Mouse (Mus musculus): ENCODE measurements around the gene 3110040M04Rik.
"Not testable (repeated sequence)": the region's sequence is repeated elsewhere in the genome, so short reads cannot be mapped to it uniquely, and the experiment has no call there.

3110040M04Rik gene

DNA sequence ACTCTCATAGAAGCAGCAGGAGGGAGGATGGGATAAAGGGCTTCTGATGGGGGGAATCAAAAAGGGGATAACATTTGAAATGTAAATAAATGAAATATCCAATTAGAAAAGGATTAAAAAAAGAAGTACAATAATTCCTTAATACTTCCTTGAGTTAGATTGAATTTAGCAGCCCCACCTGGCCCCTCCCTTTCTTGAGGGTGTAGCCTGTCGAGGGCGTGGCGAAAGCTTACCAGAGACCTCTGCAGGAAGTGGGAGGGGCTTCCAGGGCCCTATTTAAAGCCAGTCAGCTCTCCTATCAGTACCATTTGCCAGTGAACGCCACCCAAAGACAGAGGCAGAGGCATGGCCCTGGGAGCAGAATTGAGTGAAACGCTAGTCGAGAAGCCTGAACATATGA is at the start of gene 3110040M04Rik:
TSS of gene 3110040M04Rik (plus strand) at position 304 of the 400 bp plus-strand sequence.
- in situ Hi-C loops (cut with MboI), result not testable (repeated sequence)

- in situ Hi-C loops (cut with MboI), result not testable (repeated sequence)
Measured at GRCm38 (mm10) chr1:151154131-151154530, 49.8 kb upstream of the 3110040M04Rik start.

DNA sequence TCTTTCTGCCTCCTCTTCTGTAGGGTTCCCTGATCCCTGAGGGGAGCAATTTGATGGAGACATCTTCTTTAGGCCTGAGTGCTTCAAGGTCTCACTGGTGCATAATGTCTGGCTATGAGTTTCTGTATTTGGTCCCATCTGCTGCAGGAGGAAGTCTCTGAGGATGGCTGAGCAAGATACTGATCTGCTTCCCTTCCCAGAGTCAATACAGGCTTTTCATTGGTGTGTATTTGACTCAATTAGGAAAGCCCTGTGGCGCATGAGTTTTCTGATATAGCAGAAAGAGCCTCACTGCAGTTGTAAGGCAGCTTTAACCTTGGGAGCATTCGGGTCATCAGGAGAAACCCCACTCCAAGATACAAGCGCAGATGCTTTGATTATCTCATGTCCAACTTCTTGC is 47.8 kb upstream of the 3110040M04Rik start:
- in situ Hi-C loops (cut with MboI), result no loop called here

DNA sequence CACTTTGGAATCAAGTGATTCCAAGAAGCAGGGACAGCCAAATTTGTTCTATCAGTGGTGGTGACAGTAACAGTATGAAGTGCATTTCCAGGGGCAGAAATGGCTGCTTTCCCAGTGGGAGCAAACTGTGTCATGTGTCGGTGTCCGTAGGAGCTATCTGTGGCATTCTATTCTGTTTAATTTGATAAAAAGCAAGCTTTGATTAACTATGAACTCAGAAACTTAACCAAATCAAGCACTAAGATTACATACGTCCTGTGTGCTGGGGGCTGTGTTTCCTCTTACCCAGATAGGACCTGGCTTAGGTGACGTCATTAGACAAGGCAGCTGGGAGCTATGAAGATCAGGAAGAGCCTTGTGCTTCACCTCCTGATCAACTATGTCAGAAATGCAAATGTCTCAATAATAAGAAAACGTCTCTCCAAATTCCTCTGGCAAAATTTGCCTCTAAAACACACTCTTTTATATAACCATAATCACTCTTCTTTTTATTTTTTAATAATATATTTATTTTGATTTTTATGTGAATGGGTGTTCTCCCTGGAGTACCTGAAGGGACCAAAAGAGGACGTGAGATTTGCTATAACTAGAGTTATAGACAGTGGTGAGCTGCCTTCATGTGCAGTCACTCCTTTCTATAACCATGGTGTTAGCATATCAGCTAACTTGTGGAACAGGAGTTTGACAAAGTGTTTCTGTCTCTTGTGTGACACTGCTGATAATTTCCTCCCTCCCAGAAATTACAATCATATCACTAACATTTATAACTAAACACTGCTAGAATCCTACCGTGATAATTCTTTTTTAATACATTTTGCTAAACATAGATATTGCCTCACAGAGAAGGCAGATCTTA is 46.9 kb upstream of the 3110040M04Rik start:
- in situ Hi-C loops (cut with MboI), result no loop called here

GRCm38 (mm10) chr1:151157963-151158856 is 45.7 kb upstream of the 3110040M04Rik start:
- in situ Hi-C loops (cut with MboI), result no loop called here

- in situ Hi-C loops (cut with MboI), result no loop called here
Measured at GRCm38 (mm10) chr1:151158857-151159510, 44.9 kb upstream of the 3110040M04Rik start.

DNA sequence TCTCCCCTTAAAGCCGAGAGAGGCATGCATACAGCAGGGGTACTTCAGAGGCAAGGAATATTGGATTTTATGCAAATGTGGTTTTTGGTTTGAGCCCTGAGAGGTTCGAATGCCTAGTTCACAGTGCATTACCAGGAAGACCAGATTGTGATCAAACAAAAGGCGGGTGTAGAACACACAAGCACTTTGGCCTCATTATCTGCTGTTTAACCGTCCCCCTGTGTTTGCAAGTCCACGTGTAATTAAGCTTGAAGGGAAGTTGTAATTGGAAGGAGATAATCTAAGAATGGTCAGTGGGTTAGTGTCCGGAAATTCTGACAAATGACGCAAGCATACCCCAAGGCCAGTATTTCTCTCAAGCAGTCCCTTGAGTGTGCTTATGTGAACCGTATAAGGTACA is 37.9 kb upstream of the 3110040M04Rik start:
- in situ Hi-C loops (cut with MboI), result no loop called here

DNA sequence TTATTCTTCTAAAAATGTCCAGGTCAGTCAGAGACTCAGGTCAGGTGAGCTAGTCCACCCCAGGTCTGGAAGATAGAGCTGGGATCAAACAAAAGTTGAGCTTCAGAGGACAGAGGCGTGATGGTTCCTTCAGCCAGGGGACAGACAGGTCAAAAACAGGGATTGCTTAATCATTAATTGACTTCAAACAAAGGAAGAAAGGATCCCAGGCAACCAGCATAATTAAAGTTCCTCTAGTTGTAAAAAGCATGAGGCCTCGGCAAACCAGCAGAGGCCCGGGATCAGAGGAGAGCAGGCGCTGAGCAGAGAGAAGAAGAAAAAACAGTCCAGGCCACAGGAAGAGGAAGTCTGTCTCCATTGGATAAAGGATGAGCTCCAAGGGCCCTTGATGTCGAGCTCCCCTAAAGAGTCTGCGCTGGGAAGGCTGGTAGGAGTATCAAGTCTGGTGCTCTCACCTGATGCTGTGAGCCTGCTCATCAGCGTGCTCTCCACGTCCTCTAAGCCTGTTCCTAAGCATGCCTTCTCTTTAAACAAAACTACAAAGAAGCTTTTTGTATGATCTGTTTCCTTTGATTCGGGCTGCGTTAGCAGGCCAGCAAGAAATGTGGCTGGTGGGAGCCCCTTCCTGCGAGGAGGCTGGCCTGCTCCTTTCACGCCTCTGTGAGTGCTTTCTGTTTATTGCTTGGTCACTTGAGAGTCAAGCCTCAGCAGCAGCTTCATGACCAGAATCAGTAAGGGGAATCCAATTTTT is 36.4 kb upstream of the 3110040M04Rik start:
- in situ Hi-C loops (cut with MboI), result no loop called here

DNA sequence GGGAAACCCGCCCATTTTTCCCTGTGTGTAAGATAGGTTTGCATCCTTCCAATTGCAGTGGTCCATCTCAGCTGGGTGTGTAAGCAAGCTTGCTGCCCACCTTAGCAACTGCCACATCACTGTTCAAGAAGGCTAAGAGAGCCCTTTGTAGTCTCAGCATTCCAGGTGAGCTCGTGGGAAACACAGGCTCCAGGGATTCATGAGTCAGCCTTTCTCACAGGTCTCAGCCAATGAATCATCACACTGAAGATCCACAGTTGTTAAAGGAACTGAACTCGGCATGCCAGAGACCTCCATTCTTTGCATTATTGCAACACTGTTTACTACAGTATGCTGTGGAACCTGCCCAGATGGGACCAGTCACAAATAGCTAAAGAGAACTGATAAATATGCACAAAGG is 35.3 kb upstream of the 3110040M04Rik start:
- in situ Hi-C loops (cut with MboI), result no loop called here

DNA sequence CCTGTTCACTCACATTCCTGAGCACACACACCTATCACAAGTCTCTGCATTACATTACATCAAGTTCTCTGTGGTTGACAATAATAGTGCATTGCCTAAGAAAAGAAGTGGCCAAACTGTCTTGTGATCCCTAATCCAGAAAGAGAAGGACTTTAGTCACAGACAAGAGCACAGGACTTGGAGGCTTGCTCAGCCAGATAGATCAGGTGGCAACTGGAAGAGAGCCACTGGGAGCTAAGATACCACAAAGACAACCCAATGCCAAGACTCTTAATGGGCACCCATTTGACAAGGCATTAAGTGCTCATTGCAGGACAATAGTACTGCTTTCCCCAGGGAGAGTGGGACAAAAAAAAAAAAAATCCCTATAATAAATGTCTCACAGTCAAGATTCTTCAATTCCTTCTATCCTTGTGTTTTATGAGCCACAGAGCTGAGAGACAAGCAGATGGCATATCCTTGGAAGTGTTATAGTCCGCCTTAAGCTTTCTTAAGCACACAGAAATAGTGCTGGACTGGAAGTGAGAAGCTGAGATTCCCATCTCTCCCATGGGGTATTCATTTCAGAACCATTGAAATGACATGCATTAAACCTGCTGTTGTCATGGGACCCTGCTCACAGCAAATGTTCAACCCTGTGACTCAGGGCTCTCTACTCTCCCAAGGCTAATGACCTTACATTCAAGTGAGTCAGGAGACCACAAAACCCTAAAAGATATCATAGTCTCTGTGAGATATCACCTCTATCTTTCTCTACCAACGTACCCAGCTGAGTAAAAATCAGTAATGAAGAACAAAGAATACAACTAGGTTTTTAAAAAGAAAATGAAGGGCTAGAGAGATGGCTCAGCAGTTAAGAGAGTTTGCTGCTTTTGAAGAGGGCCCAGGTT is 32.1 kb upstream of the 3110040M04Rik start:
- in situ Hi-C loops (cut with MboI), result no loop called here

GRCm38 (mm10) chr1:151177030-151177936 is 26.6 kb upstream of the 3110040M04Rik start:
- in situ Hi-C loops (cut with MboI), result no loop called here

DNA sequence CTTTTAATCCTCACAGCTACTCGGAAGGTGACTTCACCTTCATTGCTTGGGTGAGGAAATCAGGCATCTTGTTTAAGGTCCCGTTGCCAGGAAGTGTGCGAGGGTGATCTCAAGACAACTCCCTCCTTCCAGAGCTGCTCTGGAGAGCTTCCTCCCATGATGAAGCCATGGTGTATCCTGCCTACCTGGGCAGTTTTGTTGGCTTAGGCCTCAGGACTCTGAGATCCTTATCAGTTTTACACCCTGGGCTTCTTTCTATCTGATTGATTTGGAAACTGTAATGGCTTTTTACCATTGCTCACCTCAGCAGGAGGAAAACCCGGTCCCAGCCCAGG is 26.0 kb upstream of the 3110040M04Rik start:
- in situ Hi-C loops (cut with MboI), result no loop called here

- in situ Hi-C loops (cut with MboI), result no loop called here
Measured at GRCm38 (mm10) chr1:151178505-151179083, 25.3 kb upstream of the 3110040M04Rik start.

DNA sequence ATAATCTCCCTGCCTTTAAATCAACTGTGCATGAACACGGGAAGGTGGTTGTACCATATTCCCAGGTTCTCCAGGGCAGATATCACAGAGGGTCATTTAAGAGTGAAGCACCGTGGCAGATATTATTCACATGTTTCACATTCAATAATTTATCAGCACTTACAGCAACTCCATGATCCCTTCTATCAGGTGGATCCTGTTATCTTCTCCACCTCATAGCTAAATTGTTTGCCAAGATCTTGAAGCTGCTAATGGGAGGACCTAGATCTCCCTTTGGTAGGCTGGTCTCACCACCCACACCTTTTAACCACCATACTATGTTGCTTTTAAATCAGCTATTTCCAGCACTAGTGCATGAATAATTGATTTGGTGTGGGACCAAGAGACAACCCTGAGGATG is 23.8 kb upstream of the 3110040M04Rik start:
- in situ Hi-C loops (cut with MboI), result no loop called here

- in situ Hi-C loops (cut with MboI), result not testable (repeated sequence)
Measured at GRCm38 (mm10) chr1:151182266-151182665, 21.7 kb upstream of the 3110040M04Rik start, which contains the start of gene Gm47985. Gene Gm47985, plus strand, starts transcription at chr1:151182537.

GRCm38 (mm10) chr1:151186186-151186585 is 17.7 kb upstream of the 3110040M04Rik start:
- in situ Hi-C loops (cut with MboI), result not testable (repeated sequence)

DNA sequence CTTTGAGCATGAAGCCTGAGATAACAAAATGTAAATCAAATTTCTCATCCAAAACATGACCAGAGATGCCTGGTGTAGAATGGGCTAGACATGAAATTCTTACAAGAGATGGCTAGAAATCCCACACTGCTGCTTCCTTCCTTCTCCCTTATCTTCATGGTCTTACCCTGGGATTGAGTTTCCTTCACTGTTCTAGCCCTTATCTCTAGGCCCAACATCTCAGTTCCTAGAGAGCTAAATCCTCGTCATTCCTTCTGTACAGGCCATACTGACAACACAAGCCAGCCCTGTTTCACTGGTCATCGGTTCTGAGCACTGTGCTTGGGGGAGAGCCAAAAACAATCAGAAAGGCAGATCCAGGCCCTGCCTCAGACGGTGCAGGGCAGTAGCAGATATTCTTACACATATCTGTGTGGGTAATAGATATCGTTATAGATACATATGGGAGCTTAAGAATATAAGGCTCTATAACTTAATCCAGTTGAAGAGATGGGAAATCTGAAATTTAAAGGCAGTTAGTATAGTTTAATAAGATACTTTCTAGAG is 17.0 kb upstream of the 3110040M04Rik start:
- in situ Hi-C loops (cut with MboI), result not testable (repeated sequence)

GRCm38 (mm10) chr1:151188469-151188868 is 15.5 kb upstream of the 3110040M04Rik start:
- in situ Hi-C loops (cut with MboI), result no loop called here

DNA sequence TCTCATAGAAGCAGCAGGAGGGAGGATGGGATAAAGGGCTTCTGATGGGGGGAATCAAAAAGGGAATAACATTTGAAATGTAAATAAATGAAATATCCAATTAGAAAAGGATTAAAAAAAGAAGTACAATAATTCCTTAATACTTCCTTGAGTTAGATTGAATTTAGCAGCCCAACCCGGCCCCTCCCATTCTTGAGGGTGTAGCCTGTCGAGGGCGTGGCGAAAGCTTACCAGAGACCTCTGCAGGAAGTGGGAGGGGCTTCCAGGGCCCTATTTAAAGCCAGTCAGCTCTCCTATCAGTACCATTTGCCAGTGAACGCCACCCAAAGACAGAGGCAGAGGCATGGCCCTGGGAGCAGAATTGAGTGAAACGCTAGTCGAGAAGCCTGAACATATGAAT is 11.8 kb upstream of the 3110040M04Rik start, which contains the start of gene Gm8947:
TSS of gene Gm8947 (plus strand) at position 302 of the 400 bp plus-strand sequence.
- in situ Hi-C loops (cut with MboI), result not testable (repeated sequence)

All from mature B cell (primary cell).